13 mouse cellular contexts compared by ENCODE assay signal in genomic region chr17:24441148-24441547, GRCm38 (mm10). TPM values are rescaled to one million over a fixed set of nuclear protein-coding genes. Genes with fewer than 3 reads are reported as not detected.
A peak's percentile ranks its signal among the peaks of the same experiment; 100 is the strongest.
DNase-seq lines count a peak whose midpoint lies in the region; ATAC-seq and TF ChIP-seq lines count a peak whose summit lies in the region.
"Had no signal": no experiment of that assay in that cellular context is flagged by ENCODE, and none has a peak within 500 bp of the region (broad histone marks: within the 10 kb centered on the region; RNA-seq: fewer than 3 reads in every experiment).

No protein-coding gene starts in this region.

- TF ChIP-seq EP300 in stomach, postnatal 0 days (optimal IDR thresholded peaks at IDR 0.05) = no peak

- H3K27me3 ChIP-seq in hindbrain, postnatal 0 days (ENCODE audit: insufficient read depth, low read length) = no peaks in the 10 kb centered on the region
- H3K27me3 ChIP-seq in hindbrain, embryonic 13.5 days = no peaks in the 10 kb centered on the region
- no peaks in the 10 kb centered on the region for H3K27me3 ChIP-seq in testis, adult 2 months (ENCODE audit: control insufficient read depth, insufficient read depth, low read length)
- no peaks in the 10 kb centered on the region for H3K27me3 ChIP-seq in stomach, postnatal 0 days (ENCODE audit: control insufficient read depth, insufficient read depth, low read length)
- H3K27me3 ChIP-seq: embryonic facial prominence, embryonic 15.5 days; stomach, embryonic 15.5 days had no signal

- H3K9me3 ChIP-seq in hindbrain, postnatal 0 days (ENCODE audit: low read length) = no peaks in the 10 kb centered on the region
- H3K9me3 ChIP-seq in hindbrain, embryonic 13.5 days = no peaks in the 10 kb centered on the region
- H3K9me3 ChIP-seq in stomach, postnatal 0 days (ENCODE audit: control insufficient read depth, low read length) = no peaks in the 10 kb centered on the region
- H3K9me3 ChIP-seq: embryonic facial prominence, embryonic 15.5 days; stomach, embryonic 15.5 days had no signal

- TF ChIP-seq CTCF in hindbrain, postnatal 0 days (IDR thresholded peaks at IDR 0.05; ENCODE audit: low read depth) = peak; percentile 60
- peak; percentile 16; the same call in 1 of the 2 replicates for TF ChIP-seq CTCF in testis, adult 2 months (IDR thresholded peaks at IDR 0.05; ENCODE audit: control insufficient read depth, insufficient read depth, insufficient replicate concordance, low read depth, low read length)
- peak; percentile 65 for TF ChIP-seq CTCF in stomach, postnatal 0 days (IDR thresholded peaks at IDR 0.05; ENCODE audit: low read depth)

- WGBS in hindbrain, postnatal 0 days = 54% methylated on average over 2 of the region's 2 CpGs
- WGBS in hindbrain, embryonic 13.5 days = 60% methylated on average over 2 of the region's 2 CpGs
- WGBS in stomach, postnatal 0 days = 52% methylated on average over 2 of the region's 2 CpGs

- no peaks in the 10 kb centered on the region for H3K4me1 ChIP-seq in hindbrain, postnatal 0 days (ENCODE audit: insufficient read depth, low read length)
- H3K4me1 ChIP-seq in hindbrain, embryonic 13.5 days (replicated peaks) = no peaks in the 10 kb centered on the region
- H3K4me1 ChIP-seq in testis, adult 2 months (ENCODE audit: control insufficient read depth, insufficient read depth, low read length) = no peaks in the 10 kb centered on the region
- H3K4me1 ChIP-seq in stomach, postnatal 0 days (replicated peaks; ENCODE audit: control insufficient read depth, insufficient read depth) = no peaks in the 10 kb centered on the region
- H3K4me1 ChIP-seq: embryonic facial prominence, embryonic 15.5 days; stomach, embryonic 15.5 days had no signal

- no peak overlapping the region for H3K27ac ChIP-seq in hindbrain, postnatal 0 days
- no peak overlapping the region for H3K27ac ChIP-seq in hindbrain, embryonic 13.5 days
- H3K27ac ChIP-seq in testis, adult 2 months (ENCODE audit: control insufficient read depth, insufficient read depth, low read depth, low read length) = no peak overlapping the region
- H3K27ac ChIP-seq in stomach, postnatal 0 days (replicated peaks) = peak overlapping the region; percentile 84; the same call in 1 of the 2 replicates
- H3K27ac ChIP-seq: embryonic facial prominence, embryonic 15.5 days; macrophage; stomach, embryonic 15.5 days had no signal

- ATAC-seq in hindbrain, postnatal 0 days = no peak
- no peak for ATAC-seq in hindbrain, embryonic 13.5 days (ENCODE audit: low FRiP score)
- no peak for ATAC-seq in stomach, postnatal 0 days (ENCODE audit: low FRiP score, low TSS enrichment)

- H3K4me2 ChIP-seq in hindbrain, postnatal 0 days (ENCODE audit: low read depth, low read length) = no peak overlapping the region
- H3K4me2 ChIP-seq in hindbrain, embryonic 13.5 days = no peak overlapping the region
- no peak overlapping the region for H3K4me2 ChIP-seq in stomach, postnatal 0 days (replicated peaks; ENCODE audit: low read depth)
- H3K4me2 ChIP-seq: embryonic facial prominence, embryonic 15.5 days; stomach, embryonic 15.5 days had no signal

- H3K9ac ChIP-seq in hindbrain, postnatal 0 days (replicated peaks; ENCODE audit: low read length) = no peak overlapping the region
- no peak overlapping the region for H3K9ac ChIP-seq in hindbrain, embryonic 13.5 days
- no peak overlapping the region for H3K9ac ChIP-seq in stomach, postnatal 0 days (ENCODE audit: low read length)
- H3K9ac ChIP-seq: embryonic facial prominence, embryonic 15.5 days; stomach, embryonic 15.5 days had no signal

- H3K4me3 ChIP-seq in hindbrain, postnatal 0 days (ENCODE audit: low read length) = no peak overlapping the region
- no peak overlapping the region for H3K4me3 ChIP-seq in hindbrain, embryonic 13.5 days
- H3K4me3 ChIP-seq in testis, adult 2 months (ENCODE audit: control insufficient read depth, low read depth, low read length) = no peak overlapping the region
- no peak overlapping the region for H3K4me3 ChIP-seq in stomach, postnatal 0 days (ENCODE audit: low read depth, low read length)
- H3K4me3 ChIP-seq: embryonic facial prominence, embryonic 15.5 days; stomach, embryonic 15.5 days had no signal

- intact Hi-C loops in left cerebral cortex, postnatal 25 days (cut with DNase I) = no loop called here

- TF ChIP-seq POLR2A in testis, adult 2 months (IDR thresholded peaks at IDR 0.05; ENCODE audit: control insufficient read depth, low read depth, low read length) = no peak

- peak; percentile 40 for DNase-seq in hindbrain, postnatal 0 days (ENCODE audit: low spot score)
- no peak for DNase-seq in testis, postnatal 14 days (ENCODE audit: low spot score)
- peak; percentile 63 for DNase-seq in ZHBTc4 (ENCODE audit: low read depth, low spot score)
- DNase-seq in stomach, postnatal 0 days (ENCODE audit: low spot score) = peak; percentile 35
- DNase-seq in left cerebral cortex, postnatal 25 days (ENCODE audit: low spot score in 2 of 2) = no peak
- DNase-seq: gastrocnemius, postnatal 36 days; heart, postnatal 4 days; kidney, postnatal 10 days had no signal

- peaks cover 51% of the 10 kb centered on the region; the same call in 1 of the 2 replicates for H3K36me3 ChIP-seq in hindbrain, postnatal 0 days (ENCODE audit: insufficient read depth, low read length)
- peaks cover 89% of the 10 kb centered on the region for H3K36me3 ChIP-seq in hindbrain, embryonic 13.5 days
- peaks cover 2% of the 10 kb centered on the region for H3K36me3 ChIP-seq in testis, adult 2 months (ENCODE audit: control insufficient read depth, insufficient read depth, low read length)
- peaks cover 25% of the 10 kb centered on the region for H3K36me3 ChIP-seq in stomach, postnatal 0 days (ENCODE audit: control insufficient read depth, insufficient read depth, low read length)

RNA-seq across cellular contexts. Expression of gene Dnase1l2, which starts 1.8 kb away (rescaled TPM):
- total RNA-seq in hindbrain, postnatal 0 days (2014; rRNA removed) = 4.7 and 7.0 TPM in 2 replicates
- 0.71 and 1.1 TPM in 2 replicates for polyA plus RNA-seq in hindbrain, postnatal 0 days (2015; fragmentation: Nextera tagmentation; extraction: Ambion mirVana)
- 5.1 and 6.0 TPM in 2 replicates for polyA plus RNA-seq in hindbrain, embryonic 13.5 days (2015; fragmentation: Nextera tagmentation; extraction: Ambion mirVana)
- polyA plus RNA-seq in testis, adult 2 months (2012; rRNA removed) = 6.4 and 9.3 TPM in 2 replicates
- 88.0 and 98.5 TPM in 2 replicates for polyA plus RNA-seq in stomach, postnatal 0 days (2015; fragmentation: Nextera tagmentation; extraction: Ambion mirVana)
- 1 to 10 TPM; 6.4 to 8.1 TPM for total RNA-seq in left cerebral cortex, postnatal 25 days (2021)

RNA-seq across cellular contexts. Expression of gene Eci1, which starts 14.7 kb away (rescaled TPM):
- total RNA-seq in hindbrain, postnatal 0 days (2014; rRNA removed) = 45.2 and 47.9 TPM in 2 replicates
- 56.8 and 60.6 TPM in 2 replicates for polyA plus RNA-seq in hindbrain, postnatal 0 days (2015; fragmentation: Nextera tagmentation; extraction: Ambion mirVana)
- polyA plus RNA-seq in hindbrain, embryonic 13.5 days (2015; fragmentation: Nextera tagmentation; extraction: Ambion mirVana) = 47.4 and 55.6 TPM in 2 replicates
- 8.9 and 9.0 TPM in 2 replicates for polyA plus RNA-seq in testis, adult 2 months (2012; rRNA removed)
- polyA plus RNA-seq in stomach, postnatal 0 days (2015; fragmentation: Nextera tagmentation; extraction: Ambion mirVana) = 250 and 263 TPM in 2 replicates
- total RNA-seq in left cerebral cortex, postnatal 25 days (2021) = 10 to 100 TPM; 21.4 to 28.1 TPM

RNA-seq across cellular contexts. Expression of gene Rnps1, which starts 26.8 kb away (rescaled TPM):
- total RNA-seq in hindbrain, postnatal 0 days (2014; rRNA removed) = 234 and 244 TPM in 2 replicates
- 287 and 295 TPM in 2 replicates for polyA plus RNA-seq in hindbrain, postnatal 0 days (2015; fragmentation: Nextera tagmentation; extraction: Ambion mirVana)
- 328 and 342 TPM in 2 replicates for polyA plus RNA-seq in hindbrain, embryonic 13.5 days (2015; fragmentation: Nextera tagmentation; extraction: Ambion mirVana)
- polyA plus RNA-seq in testis, adult 2 months (2012; rRNA removed) = 65.0 and 68.5 TPM in 2 replicates
- 106 and 113 TPM in 2 replicates for polyA plus RNA-seq in stomach, postnatal 0 days (2015; fragmentation: Nextera tagmentation; extraction: Ambion mirVana)
- 100 to 1,000 TPM; 134 to 138 TPM for total RNA-seq in left cerebral cortex, postnatal 25 days (2021)

RNA-seq across cellular contexts. Expression of gene E4f1, which starts 29.0 kb away (rescaled TPM):
- total RNA-seq in hindbrain, postnatal 0 days (2014; rRNA removed) = 32.4 and 36.3 TPM in 2 replicates
- polyA plus RNA-seq in hindbrain, postnatal 0 days (2015; fragmentation: Nextera tagmentation; extraction: Ambion mirVana) = 28.0 and 33.5 TPM in 2 replicates
- 41.9 and 43.5 TPM in 2 replicates for polyA plus RNA-seq in hindbrain, embryonic 13.5 days (2015; fragmentation: Nextera tagmentation; extraction: Ambion mirVana)
- polyA plus RNA-seq in testis, adult 2 months (2012; rRNA removed) = 61.5 and 69.3 TPM in 2 replicates
- 12.0 and 12.5 TPM in 2 replicates for polyA plus RNA-seq in stomach, postnatal 0 days (2015; fragmentation: Nextera tagmentation; extraction: Ambion mirVana)
- 10 to 100 TPM; 30.4 to 33.2 TPM for total RNA-seq in left cerebral cortex, postnatal 25 days (2021)

RNA-seq across cellular contexts. Expression of gene Pgp, which starts 29.0 kb away (rescaled TPM):
- total RNA-seq in hindbrain, postnatal 0 days (2014; rRNA removed) = 71.7 and 74.1 TPM in 2 replicates
- polyA plus RNA-seq in hindbrain, postnatal 0 days (2015; fragmentation: Nextera tagmentation; extraction: Ambion mirVana) = 94.1 and 97.6 TPM in 2 replicates
- 55.4 and 56.9 TPM in 2 replicates for polyA plus RNA-seq in hindbrain, embryonic 13.5 days (2015; fragmentation: Nextera tagmentation; extraction: Ambion mirVana)
- 597 and 738 TPM in 2 replicates for polyA plus RNA-seq in testis, adult 2 months (2012; rRNA removed)
- polyA plus RNA-seq in stomach, postnatal 0 days (2015; fragmentation: Nextera tagmentation; extraction: Ambion mirVana) = 45.4 and 48.9 TPM in 2 replicates
- 10 to 100 TPM; 70.2 to 72.3 TPM for total RNA-seq in left cerebral cortex, postnatal 25 days (2021)

Comparison
In these comparisons a context has a peak if more than half of its experiments do, and no peak if none do; other contexts are left out.
1. DNase-seq: peak in hindbrain, postnatal 0 days (single experiment), ZHBTc4 (single experiment) and stomach, postnatal 0 days (single experiment); none in testis, postnatal 14 days (single experiment) and left cerebral cortex, postnatal 25 days (0 of 2).
2. Peak in every context shown above with its lines, with median percentiles within 50 percentile points of each other: CTCF ChIP-seq.